Mouse (Mus musculus): Measurements from ENCODE around the gene Nr6a1. TPM values are rescaled to one million over a fixed set of nuclear protein-coding genes. Genes with fewer than 3 reads are reported as not detected.

The Nr6a1 gene
- polyA plus RNA-seq, 1 experiment from 2014 or later, result 1.7 TPM

DNA sequence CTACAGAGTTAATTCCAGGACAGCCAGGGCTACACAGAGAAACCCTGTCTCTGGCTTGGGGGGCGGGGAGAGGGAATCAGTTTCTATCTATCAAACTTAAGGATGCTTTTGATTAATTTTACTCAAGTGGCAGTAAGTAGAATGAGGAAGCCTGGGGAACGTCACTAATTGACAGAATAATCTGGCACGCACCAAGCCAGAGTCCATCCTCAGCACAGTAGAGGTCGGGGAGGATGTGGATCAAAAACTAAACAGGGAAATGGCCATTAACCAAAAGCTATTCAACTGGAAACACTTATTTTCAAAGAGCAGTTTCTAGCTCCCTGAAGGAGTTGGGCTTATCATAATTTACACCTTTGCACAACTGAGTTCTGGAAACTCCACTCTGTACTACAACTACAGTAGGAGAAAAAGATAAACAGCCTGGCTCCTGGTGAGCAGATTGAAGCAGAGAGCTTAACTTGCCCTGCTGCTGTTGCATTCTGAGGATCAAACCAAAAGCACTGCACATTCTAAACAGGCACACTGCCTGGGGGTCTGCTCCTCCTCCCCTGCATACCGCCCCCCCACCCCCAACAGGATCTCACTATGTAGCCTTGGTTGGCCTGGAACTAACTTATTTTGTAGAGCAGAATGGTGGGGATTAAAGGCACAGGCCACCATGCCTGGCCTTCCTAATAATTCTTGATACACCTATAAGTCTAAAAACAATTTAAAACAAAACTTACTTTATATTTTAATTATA, 141.1 kb downstream of the Nr6a1 start:
- H3K27ac ChIP-seq (replicated peaks), result no peak overlapping the region
- peaks cover 8% of the 10 kb centered on the region; the same call in 1 of the 2 replicates for H3K4me1 ChIP-seq
- no peaks in the 10 kb centered on the region for H3K36me3 ChIP-seq
- H3K27me3 ChIP-seq, result no peaks in the 10 kb centered on the region
- ATAC-seq (replicated peaks), result no peak
- H3K9me3 ChIP-seq, result no peaks in the 10 kb centered on the region
- H3K4me2 ChIP-seq (replicated peaks), result no peak overlapping the region
- H3K9ac ChIP-seq (replicated peaks), result no peak overlapping the region
- WGBS, result 15% methylated on average over 5 of the region's 5 CpGs
- no peak overlapping the region for H3K4me3 ChIP-seq

DNA sequence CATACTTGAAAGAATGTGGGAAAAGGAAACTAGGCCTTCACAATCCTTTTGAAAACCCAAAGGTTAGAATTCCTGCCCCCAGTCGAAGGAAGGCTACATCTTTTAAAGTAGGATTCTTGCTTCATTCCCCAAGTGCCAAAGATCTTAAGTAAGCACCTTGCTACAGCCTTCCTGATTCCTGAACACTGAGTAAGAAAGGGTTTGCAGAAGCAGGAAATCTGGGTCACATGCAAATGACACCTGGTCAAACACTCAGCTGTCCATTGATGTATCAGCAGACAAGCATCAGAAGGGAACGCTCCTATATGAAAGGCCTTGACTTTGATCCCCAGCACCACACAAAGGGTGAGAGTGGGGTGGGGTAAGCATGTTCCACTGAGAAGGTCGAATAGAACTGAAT, 142.4 kb downstream of the Nr6a1 start:
- Histone ChIP-seq H3K4me2 (replicated peaks) (no peak overlapping the region), H3K27ac (replicated peaks) (no peak overlapping the region), H3K4me1 (peaks cover 8% of the 10 kb centered on the region; the same call in 1 of the 2 replicates), H3K9ac (replicated peaks) (no peak overlapping the region), H3K36me3 (no peaks in the 10 kb centered on the region), H3K9me3 (no peaks in the 10 kb centered on the region), H3K4me3 (no peak overlapping the region), H3K27me3 (no peaks in the 10 kb centered on the region)
- ATAC-seq (replicated peaks), result no peak
- 36% methylated on average over 3 of the region's 3 CpGs for WGBS

DNA sequence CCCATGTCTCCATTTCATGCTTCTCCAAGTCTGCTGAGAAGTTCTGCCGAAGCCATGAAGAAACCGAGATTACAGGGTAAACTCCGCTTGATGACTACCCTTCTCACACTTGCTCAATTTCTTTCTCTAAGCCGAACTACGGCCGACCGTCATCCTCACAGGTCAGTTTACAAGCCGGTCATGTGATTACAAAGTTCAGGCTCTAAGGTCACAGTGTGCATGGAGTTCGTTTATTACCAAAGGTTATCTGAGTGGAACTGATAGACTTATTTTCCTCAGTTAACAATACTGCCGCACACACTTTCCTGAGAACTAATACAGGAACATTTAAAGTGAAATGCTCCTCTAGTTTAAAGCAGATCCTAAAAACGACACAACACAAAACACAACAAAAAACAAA, 143.1 kb downstream of the Nr6a1 start:
- H3K9ac ChIP-seq (replicated peaks), result no peak overlapping the region
- no peak overlapping the region for H3K27ac ChIP-seq (replicated peaks)
- no peak overlapping the region for H3K4me3 ChIP-seq
- no peak for ATAC-seq (replicated peaks)
- H3K36me3 ChIP-seq, result no peaks in the 10 kb centered on the region
- no peaks in the 10 kb centered on the region for H3K9me3 ChIP-seq
- H3K4me1 ChIP-seq, result peaks cover 8% of the 10 kb centered on the region; the same call in 1 of the 2 replicates
- no peak overlapping the region for H3K4me2 ChIP-seq (replicated peaks)
- H3K27me3 ChIP-seq, result no peaks in the 10 kb centered on the region
- WGBS, result 21% methylated on average over 11 of the region's 11 CpGs

DNA sequence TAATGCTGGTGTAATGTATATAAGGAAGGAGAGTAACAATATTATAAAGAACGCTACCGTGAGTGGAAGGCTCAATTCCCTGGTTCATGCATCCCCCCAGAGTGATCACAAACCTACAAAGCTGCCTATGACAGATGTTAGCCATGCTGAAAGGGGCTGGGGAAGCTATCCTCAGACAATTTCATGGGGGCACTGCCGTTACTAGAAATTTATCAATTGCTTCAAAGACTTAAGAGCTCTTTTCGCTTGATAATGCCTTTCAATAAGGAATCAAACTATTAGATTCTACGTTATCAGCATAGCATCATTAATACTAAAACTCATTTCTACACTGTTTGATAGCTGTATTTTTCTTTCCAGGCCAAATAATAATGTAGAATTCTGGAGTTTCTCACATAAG, 144.1 kb downstream of the Nr6a1 start:
- Histone ChIP-seq H3K36me3 (no peaks in the 10 kb centered on the region), H3K9ac (replicated peaks) (no peak overlapping the region), H3K27ac (replicated peaks) (no peak overlapping the region), H3K4me2 (replicated peaks) (no peak overlapping the region), H3K27me3 (no peaks in the 10 kb centered on the region), H3K4me1 (peaks cover 8% of the 10 kb centered on the region; the same call in 1 of the 2 replicates), H3K9me3 (no peaks in the 10 kb centered on the region), H3K4me3 (no peak overlapping the region)
- 40% methylated on average over 5 of the region's 5 CpGs for WGBS
- no peak for ATAC-seq (replicated peaks)

DNA sequence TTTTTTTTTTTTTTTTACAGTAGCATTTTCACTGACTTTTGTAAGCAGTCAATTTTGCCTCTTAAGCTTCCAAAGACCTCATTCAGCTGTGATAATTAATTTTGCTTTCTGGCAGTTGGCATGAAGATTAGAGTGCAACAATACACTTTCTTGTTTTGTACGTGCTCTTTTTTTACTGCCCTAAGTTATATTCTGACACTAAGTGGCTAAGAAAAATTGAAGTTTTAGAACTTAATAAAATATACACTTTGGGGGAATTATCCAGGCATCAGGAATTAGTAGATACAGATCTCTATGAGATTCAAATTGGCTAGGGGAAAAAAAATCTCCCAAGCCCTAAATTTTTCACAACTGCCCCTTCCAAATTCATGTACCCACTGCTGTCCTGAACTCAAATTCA, 144.8 kb downstream of the Nr6a1 start:
- Histone ChIP-seq H3K9me3 (no peaks in the 10 kb centered on the region), H3K9ac (replicated peaks) (no peak overlapping the region), H3K27ac (replicated peaks) (no peak overlapping the region), H3K4me1 (peaks cover 8% of the 10 kb centered on the region; the same call in 1 of the 2 replicates), H3K36me3 (no peaks in the 10 kb centered on the region), H3K4me3 (no peak overlapping the region), H3K4me2 (replicated peaks) (no peak overlapping the region), H3K27me3 (no peaks in the 10 kb centered on the region)
- no peak for ATAC-seq (replicated peaks)
- WGBS, result 4% methylated on average over 1 of the region's 1 CpGs

DNA sequence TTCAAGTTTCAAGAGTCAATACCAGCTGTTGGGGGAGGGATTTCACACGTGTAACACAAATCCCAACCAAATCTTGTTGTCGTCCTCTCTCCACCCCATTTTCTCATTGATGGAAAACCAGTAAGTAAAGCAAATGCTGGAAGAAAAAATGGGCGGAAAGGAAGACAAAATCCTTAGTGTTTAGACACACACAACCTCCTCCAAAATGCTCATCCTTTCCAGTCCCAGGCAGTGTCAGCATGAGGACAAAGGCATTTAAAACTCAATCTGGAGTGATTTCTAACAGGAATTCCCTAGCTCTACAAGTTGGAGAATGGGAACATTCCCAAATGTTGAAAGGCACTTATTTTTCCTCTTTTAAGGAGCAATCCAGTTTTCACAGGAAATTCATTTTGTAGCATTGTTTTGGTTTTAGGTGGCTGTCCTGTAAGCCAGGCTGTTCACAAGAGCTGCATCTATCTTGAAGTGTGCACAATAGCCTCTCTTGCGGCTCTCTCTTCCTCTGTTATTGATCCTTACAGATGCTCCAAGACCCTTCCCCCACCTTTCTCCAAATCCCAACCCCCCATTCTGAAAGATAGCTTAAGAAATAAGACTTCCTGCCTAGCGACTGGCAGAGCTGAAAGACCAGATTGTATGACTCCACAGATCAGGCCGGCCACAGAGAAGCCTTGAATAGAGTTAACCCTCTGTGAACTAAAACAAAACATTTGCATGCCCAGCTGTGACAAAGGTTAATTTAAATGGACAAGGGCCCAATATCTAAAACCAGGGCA, 145.4 kb downstream of the Nr6a1 start:
- H3K4me2 ChIP-seq (replicated peaks), result no peak overlapping the region
- H3K9me3 ChIP-seq, result no peaks in the 10 kb centered on the region
- ATAC-seq (replicated peaks), result no peak
- no peak overlapping the region for H3K4me3 ChIP-seq
- H3K27ac ChIP-seq (replicated peaks), result no peak overlapping the region
- H3K4me1 ChIP-seq, result peaks cover 8% of the 10 kb centered on the region; the same call in 1 of the 2 replicates
- no peaks in the 10 kb centered on the region for H3K27me3 ChIP-seq
- WGBS, result 6% methylated on average over 6 of the region's 6 CpGs
- H3K9ac ChIP-seq (replicated peaks), result no peak overlapping the region
- no peaks in the 10 kb centered on the region for H3K36me3 ChIP-seq

DNA sequence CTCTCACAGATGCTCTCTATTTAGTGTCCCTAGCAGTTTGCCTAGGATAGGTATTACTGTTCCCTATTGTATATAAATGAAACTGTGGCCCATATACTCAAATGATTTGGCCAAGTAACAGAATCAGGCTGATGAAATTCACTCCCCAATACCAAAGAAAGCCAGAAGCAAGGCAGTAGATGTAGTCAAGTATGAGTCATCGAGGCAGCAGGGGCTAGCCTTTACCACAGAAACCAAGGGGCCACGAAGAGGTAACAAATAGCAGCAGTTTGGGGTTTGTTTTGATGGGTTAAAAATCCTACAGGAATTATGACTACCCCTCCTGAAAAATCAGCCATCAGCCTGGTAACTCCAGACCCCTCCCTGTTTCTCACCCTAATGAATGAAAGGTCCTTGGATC, 147.5 kb downstream of the Nr6a1 start:
- no peak overlapping the region for H3K9ac ChIP-seq (replicated peaks)
- H3K9me3 ChIP-seq, result no peaks in the 10 kb centered on the region
- WGBS, result 84% methylated on average over 2 of the region's 2 CpGs

DNA sequence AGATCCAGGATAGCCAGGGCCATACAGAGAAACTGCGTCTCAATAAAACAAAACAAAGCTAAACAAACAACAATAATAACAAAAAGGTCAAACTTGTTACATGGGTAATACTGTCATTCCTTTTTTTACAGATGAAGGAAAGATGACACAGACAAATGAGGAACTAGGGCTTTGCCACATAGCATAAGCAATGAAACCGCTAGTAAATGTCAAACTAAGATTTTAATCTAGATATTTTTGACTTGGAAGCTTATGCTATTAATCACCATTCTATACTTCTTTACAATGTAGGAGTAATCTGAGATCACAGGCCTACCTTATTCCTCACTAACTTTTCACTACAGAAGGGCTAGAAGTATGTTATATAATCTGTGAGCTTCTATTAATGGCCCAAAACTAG, 150.2 kb downstream of the Nr6a1 start:
- no peaks in the 10 kb centered on the region for H3K36me3 ChIP-seq
- 96% methylated on average over 2 of the region's 2 CpGs for WGBS
- no peak overlapping the region for H3K27ac ChIP-seq (replicated peaks)
- H3K4me3 ChIP-seq, result no peak overlapping the region
- H3K4me2 ChIP-seq (replicated peaks), result no peak overlapping the region
- peaks cover 5% of the 10 kb centered on the region; the same call in 1 of the 2 replicates for H3K4me1 ChIP-seq
- H3K27me3 ChIP-seq, result no peaks in the 10 kb centered on the region
- H3K9ac ChIP-seq (replicated peaks), result no peak overlapping the region
- ATAC-seq (replicated peaks), result no peak
- no peaks in the 10 kb centered on the region for H3K9me3 ChIP-seq

More for the DNA sequence above, 147.5 kb downstream of the Nr6a1 start:
- Histone ChIP-seq H3K27me3 (no peaks in the 10 kb centered on the region), H3K4me2 (replicated peaks) (no peak overlapping the region), H3K36me3 (no peaks in the 10 kb centered on the region), H3K27ac (replicated peaks) (no peak overlapping the region), H3K4me3 (no peak overlapping the region), H3K4me1 (peaks cover 8% of the 10 kb centered on the region; the same call in 1 of the 2 replicates)
- no peak for ATAC-seq (replicated peaks)

DNA sequence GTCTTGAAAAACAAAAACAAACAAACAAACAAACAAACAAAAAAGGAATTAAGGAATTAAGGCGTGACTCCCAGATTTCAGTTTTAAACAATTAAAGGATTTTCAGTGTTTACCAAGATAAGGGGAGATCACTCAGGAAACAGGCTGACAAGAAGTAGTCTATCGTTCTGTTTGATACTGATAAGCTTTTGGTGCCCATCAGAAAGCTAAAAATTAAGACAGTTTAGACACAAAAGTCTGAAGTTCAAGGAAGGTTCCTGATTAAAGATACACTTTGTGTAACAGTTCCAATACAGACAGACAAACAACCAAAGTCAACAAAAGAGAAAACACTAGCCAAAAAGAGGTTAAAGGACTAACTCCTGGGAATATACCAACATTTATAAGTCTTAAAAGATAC, 152.6 kb downstream of the Nr6a1 start:
- Histone ChIP-seq H3K27me3 (no peaks in the 10 kb centered on the region), H3K9me3 (no peaks in the 10 kb centered on the region), H3K36me3 (no peaks in the 10 kb centered on the region), H3K27ac (replicated peaks) (no peak overlapping the region), H3K4me1 (0 out of 2 replicates have a peak, but pooled peaks cover 3% of the 10 kb centered on the region), H3K9ac (replicated peaks) (no peak overlapping the region), H3K4me2 (replicated peaks) (no peak overlapping the region), H3K4me3 (no peak overlapping the region)
- ATAC-seq (replicated peaks), result no peak
- 94% methylated on average over 2 of the region's 2 CpGs for WGBS

DNA sequence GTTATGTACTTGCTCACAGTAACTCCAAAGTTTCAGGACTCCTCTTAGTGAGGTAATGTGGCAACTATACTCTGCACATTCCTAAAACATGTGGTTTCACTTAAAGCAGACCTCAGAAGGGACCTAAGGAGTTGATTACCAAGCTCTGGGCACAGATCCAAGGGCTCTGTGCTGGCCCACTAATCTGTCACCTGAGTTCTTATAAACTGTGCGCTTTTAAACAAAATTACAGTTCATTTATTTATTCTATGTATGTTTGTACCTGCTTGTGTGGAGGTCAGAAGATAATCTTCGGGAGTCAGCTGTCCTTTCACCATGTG, 156.1 kb downstream of the Nr6a1 start:
- H3K4me2 ChIP-seq (replicated peaks), result no peak overlapping the region
- no peaks in the 10 kb centered on the region for H3K27me3 ChIP-seq
- H3K9ac ChIP-seq (replicated peaks), result no peak overlapping the region
- 85% methylated on average over 2 of the region's 2 CpGs for WGBS
- no peak overlapping the region for H3K4me3 ChIP-seq
- no peaks in the 10 kb centered on the region for H3K9me3 ChIP-seq
- no peaks in the 10 kb centered on the region for H3K36me3 ChIP-seq
- no peak for ATAC-seq (replicated peaks)
- no peak overlapping the region for H3K27ac ChIP-seq (replicated peaks)
- H3K4me1 ChIP-seq, result 0 out of 2 replicates have a peak, but pooled peaks cover 3% of the 10 kb centered on the region

DNA sequence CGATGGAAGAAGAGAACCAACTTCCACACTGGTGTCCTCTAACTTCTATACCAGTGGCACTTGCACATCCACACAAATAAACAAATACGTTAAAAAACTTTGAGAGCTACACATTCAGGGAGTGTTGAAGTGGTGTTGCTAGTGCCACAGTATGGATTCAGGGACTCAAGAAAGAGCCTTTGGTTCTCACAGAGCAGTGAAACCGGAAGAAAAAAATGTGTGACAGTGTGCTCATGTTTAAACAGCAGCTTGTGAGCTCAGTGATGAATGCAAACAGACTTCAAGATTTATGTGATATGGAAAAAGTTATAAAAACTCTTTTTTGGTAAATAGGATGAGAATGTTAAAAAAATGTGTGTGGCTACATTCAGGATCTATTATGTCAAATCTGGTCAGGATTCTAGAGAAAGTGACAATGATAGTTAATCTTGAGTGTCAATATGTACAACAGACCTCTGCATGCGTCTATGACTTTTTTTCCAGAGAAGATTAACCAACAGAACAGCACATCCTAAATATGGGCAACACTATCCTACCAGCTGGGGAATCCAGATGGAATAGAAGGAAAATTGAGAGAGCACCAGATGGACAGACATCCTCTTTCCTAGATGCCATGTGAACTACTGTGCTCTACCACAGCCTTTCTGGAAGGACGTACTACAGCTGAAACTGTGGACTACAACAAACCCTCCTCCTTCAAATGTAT, 156.6 kb downstream of the Nr6a1 start:
- whole genome bisulfite sequencing, result 83% methylated on average over 5 of the region's 5 CpGs
- Histone ChIP-seq H3K4me1 (0 out of 2 replicates have a peak, but pooled peaks cover 3% of the 10 kb centered on the region), H3K27me3 (no peaks in the 10 kb centered on the region), H3K36me3 (no peaks in the 10 kb centered on the region), H3K27ac (replicated peaks) (no peak overlapping the region), H3K4me2 (replicated peaks) (no peak overlapping the region), H3K9ac (replicated peaks) (no peak overlapping the region), H3K9me3 (no peaks in the 10 kb centered on the region), H3K4me3 (no peak overlapping the region)
- ATAC-seq (replicated peaks), result no peak

Data from forebrain, embryonic 15.5 days (tissue).